Mouse (Mus musculus) MEL (cell line): ENCODE results near the gene Emilin3. TPM values are rescaled to one million over a fixed set of nuclear protein-coding genes. Genes with fewer than 3 reads are reported as not detected.
"Not testable (repeated sequence)": the region's sequence is repeated elsewhere in the genome, so short reads cannot be mapped to it uniquely, and the experiment has no call there.

ENCODE experiments used
- DNase-seq: peaks from one replicate; pipeline ENCODE4 v3.0.0; 2011; ENCODE audit warnings: low read depth, low spot score
- H3K27ac ChIP-seq: 2 replicates; pipeline ENCODE4 v1.5.1; 2012; ENCODE audit warnings: low read depth, mild to moderate bottlenecking, control low read depth, low read length, moderate library complexity; ENCODE audit not compliant: control insufficient read depth
- H3K27me3 ChIP-seq, 2 experiments: fragments of 150-350 bp in 1 of 2; sonication (generic) in 1 of 2; 2 replicates each; pipeline ENCODE4 v1.6.1; 2012; ENCODE audit warnings: low read length in 2 of 2, mild to moderate bottlenecking in 2 of 2, improper control_type of control experiment in 1 of 2, moderate library complexity in 1 of 2; ENCODE audit not compliant: insufficient read depth in 2 of 2, control insufficient read depth in 1 of 2
- H3K36me3 ChIP-seq, 2 experiments: 2 replicates each; pipeline ENCODE4 v1.6.1; 2012 to 2014; ENCODE audit warnings: low read length in 2 of 2, improper control_type of control experiment in 1 of 2, inconsistent platforms in 1 of 2, mild to moderate bottlenecking in 1 of 2; ENCODE audit not compliant: insufficient read depth in 2 of 2, control insufficient read depth in 1 of 2
- H3K4me1 ChIP-seq, 2 experiments: fragments of 150-350 bp in 1 of 2; sonication (generic) in 1 of 2; 2 replicates each; pipeline ENCODE4 v1.6.1; 2012; ENCODE audit warnings: low read length in 2 of 2, improper control_type of control experiment in 1 of 2, mild to moderate bottlenecking in 1 of 2; ENCODE audit not compliant: insufficient read depth in 2 of 2, control insufficient read depth in 1 of 2
- H3K4me3 ChIP-seq, 2 experiments: fragments of 150-350 bp in 1 of 2; sonication (generic) in 1 of 2; 2 replicates each; pipeline ENCODE4 v1.5.1; 2012; ENCODE audit warnings: low read depth in 2 of 2, low read length in 2 of 2, mild to moderate bottlenecking in 2 of 2, moderate library complexity in 2 of 2, control low read depth in 1 of 2, improper control_type of control experiment in 1 of 2; ENCODE audit not compliant: control insufficient read depth in 1 of 2, insufficient read depth in 1 of 2
- H3K79me2 ChIP-seq: 2 replicates; pipeline ENCODE4 v1.6.1; 2012; ENCODE audit warnings: mild to moderate bottlenecking, low read length, moderate library complexity; ENCODE audit not compliant: control insufficient read depth, poor library complexity, insufficient read depth
- H3K9ac ChIP-seq: 2 replicates; pipeline ENCODE4 v1.6.1; 2012; ENCODE audit warnings: low read depth, mild to moderate bottlenecking, control low read depth, low read length, moderate library complexity; ENCODE audit not compliant: control insufficient read depth, poor library complexity, severe bottlenecking
- H3K9me3 ChIP-seq: fragments of 150-350 bp; sonication (generic); replicated peaks from 2 replicates; pipeline ENCODE4 v1.6.1; 2012; ENCODE audit warnings: mild to moderate bottlenecking, low read length, improper control_type of control experiment, moderate library complexity; ENCODE audit not compliant: insufficient read depth
- CHD2 ChIP-seq: IDR thresholded peaks from 2 replicates; pipeline ENCODE4 v1.6.1; 2011; ENCODE audit warnings: low read length, improper control_type of control experiment
- CTCF ChIP-seq, 3 experiments: IDR thresholded peaks in 2 of 3; conservative IDR thresholded peaks in 1 of 3; 2 replicates each; pipeline ENCODE4 v1.5.1; 2011 to 2012; ENCODE audit warnings: low read length in 3 of 3, low read depth in 2 of 3, mild to moderate bottlenecking in 2 of 3, improper control_type of control experiment in 1 of 3, inconsistent platforms in 1 of 3, mixed read lengths in 1 of 3, moderate library complexity in 1 of 3; ENCODE audit not compliant: control insufficient read depth in 1 of 3, insufficient read depth in 1 of 3, poor library complexity in 1 of 3, severe bottlenecking in 1 of 3
- ETS1 ChIP-seq: IDR thresholded peaks from 2 replicates; pipeline ENCODE4 v1.6.1; 2012; ENCODE audit warnings: low read depth, mild to moderate bottlenecking, inconsistent platforms, low read length, improper control_type of control experiment, moderate library complexity
- GATA1 ChIP-seq: IDR thresholded peaks from 2 replicates; pipeline ENCODE4 v1.6.1; 2011; ENCODE audit warnings: low read depth, low read length, improper control_type of control experiment
- MYB ChIP-seq: IDR thresholded peaks from 2 replicates; pipeline ENCODE4 v1.6.1; 2011; ENCODE audit warnings: mild to moderate bottlenecking, low read depth, low read length, improper control_type of control experiment
- NELFE ChIP-seq: IDR thresholded peaks from 2 replicates; pipeline ENCODE4 v1.6.1; 2011; ENCODE audit warnings: low read depth, low read length, improper control_type of control experiment
- RAD21 ChIP-seq: IDR thresholded peaks from 2 replicates; pipeline ENCODE4 v1.6.1; 2011; ENCODE audit warnings: mild to moderate bottlenecking, low read depth, low read length, improper control_type of control experiment
- SMC3 ChIP-seq: IDR thresholded peaks from 2 replicates; pipeline ENCODE4 v1.6.1; 2011; ENCODE audit warnings: low read depth, low read length, improper control_type of control experiment
- TBP ChIP-seq: IDR thresholded peaks from 2 replicates; pipeline ENCODE4 v1.8.0; 2011; ENCODE audit warnings: low read depth, low read length, improper control_type of control experiment
- UBTF ChIP-seq: IDR thresholded peaks from 2 replicates; pipeline ENCODE4 v1.6.1; 2012; ENCODE audit warnings: low read depth, mild to moderate bottlenecking, inconsistent platforms, low read length, improper control_type of control experiment, moderate library complexity, borderline replicate concordance; ENCODE audit not compliant: insufficient read depth
- polyA plus RNA-seq, 2 experiments: library from polyadenylated mRNA; stranded (reverse) in 1 of 2; unstranded in 1 of 2; fragments of >175 nt in 1 of 2; fragments of >200 nt in 1 of 2; gene quantifications; 2 replicates each; pipeline versions ENCODE4 v1.2.1 to v1.2.4; 2012; ENCODE audit warnings: low replicate concordance in 2 of 2, low read depth in 1 of 2; ENCODE audit not compliant: insufficient read length in 2 of 2, insufficient read depth in 1 of 2, missing spikeins in 1 of 2
- total RNA-seq: library from RNA; depleted of rRNA; stranded (reverse); fragments of 300-350 nt; gene quantifications from 2 replicates; pipeline ENCODE4 v1.2.3, GENCODE M21; 2012

Gene Emilin3
- total and polyA plus RNA-seq, 3 experiments = not detected

GRCm38 (mm10) chr2:160958737-160959136, 46.6 kb upstream of the Emilin3 start:
- no peak overlapping the region for H3K27ac ChIP-seq
- H3K79me2 ChIP-seq = no peaks in the 10 kb centered on the region
- peaks cover 13 to 26% of the 10 kb centered on the region in 2 experiments for H3K4me1 ChIP-seq
- DNase-seq = peak; percentile 21
- no peak overlapping the region for H3K4me3 ChIP-seq
- no peaks in the 10 kb centered on the region for H3K9me3 ChIP-seq
- peaks cover 8 to 20% of the 10 kb centered on the region in 2 experiments for H3K36me3 ChIP-seq
- H3K27me3 ChIP-seq = no peaks in the 10 kb centered on the region
- H3K9ac ChIP-seq = no peak overlapping the region
- TF ChIP-seq SMC3 = peak; percentile 39
- TF ChIP-seq UBTF = no peak
- no peak for TF ChIP-seq CHD2
- TF ChIP-seq NELFE = no peak
- TF ChIP-seq MYB = no peak
- peak; percentile 37 for TF ChIP-seq RAD21
- TF ChIP-seq CTCF (IDR thresholded peaks at IDR 0.05 in 2 of 3, conservative IDR thresholded peaks at IDR 0.05 in 1 of 3; ENCODE audit: control insufficient read depth in 1 of 3, insufficient read depth in 1 of 3, low read depth in 2 of 3, low read length in 3 of 3, poor library complexity in 1 of 3, severe bottlenecking in 1 of 3) = peak; percentile 11 to 55 (median 50); a peak in 4 of 6 replicates
- TF ChIP-seq ETS1 = no peak

- not testable (repeated sequence) for H3K9ac ChIP-seq, H3K4me3 ChIP-seq, H3K27ac ChIP-seq, H3K27me3 ChIP-seq, H3K79me2 ChIP-seq, H3K9me3 ChIP-seq
- DNase-seq = peak; percentile 17
- Histone ChIP-seq H3K36me3 (peaks cover 8 to 21% of the 10 kb centered on the region in 2 experiments), H3K4me1 (peaks cover 9 to 23% of the 10 kb centered on the region in 2 experiments)
Measured at GRCm38 (mm10) chr2:160957801-160958200, 45.7 kb upstream of the Emilin3 start.

- H3K9ac ChIP-seq, DNase-seq, H3K27me3 ChIP-seq, H3K79me2 ChIP-seq, H3K4me3 ChIP-seq, H3K9me3 ChIP-seq, H3K27ac ChIP-seq: not testable (repeated sequence)
- peaks cover 8 to 16% of the 10 kb centered on the region in 2 experiments for H3K36me3 ChIP-seq
- peaks cover 5 to 18% of the 10 kb centered on the region in 2 experiments for H3K4me1 ChIP-seq
Measured at GRCm38 (mm10) chr2:160957307-160957706, 45.2 kb upstream of the Emilin3 start.

GRCm38 (mm10) chr2:160955331-160955730, 43.2 kb upstream of the Emilin3 start:
- no peaks in the 10 kb centered on the region for H3K27me3 ChIP-seq
- no peak overlapping the region for H3K4me3 ChIP-seq
- TF ChIP-seq GATA1 = 0 out of 2 replicates have a peak, but pooled peaks have one; percentile 7
- peak; percentile 11 for TF ChIP-seq RAD21
- TF ChIP-seq TBP = no peak
- TF ChIP-seq MYB = no peak
- peak; percentile 23; the same call in 1 of the 2 replicates for TF ChIP-seq SMC3
- TF ChIP-seq CTCF (IDR thresholded peaks at IDR 0.05 in 2 of 3, conservative IDR thresholded peaks at IDR 0.05 in 1 of 3; ENCODE audit: control insufficient read depth in 1 of 3, insufficient read depth in 1 of 3, low read depth in 2 of 3, low read length in 3 of 3, poor library complexity in 1 of 3, severe bottlenecking in 1 of 3) = peak; percentile 20 to 48 (median 36); a peak in 4 of 6 replicates
- TF ChIP-seq, all 39 proteins: peak for 4
- no peak overlapping the region for H3K9ac ChIP-seq
- H3K79me2 ChIP-seq = no peaks in the 10 kb centered on the region
- peak; percentile 30 for DNase-seq
- H3K9me3 ChIP-seq = no peaks in the 10 kb centered on the region
- H3K27ac ChIP-seq = no peak overlapping the region
- H3K4me1 ChIP-seq = peaks cover 4% of the 10 kb centered on the region in 2 experiments; a peak in 3 of 4 replicates
- H3K36me3 ChIP-seq = peaks cover 3 to 8% of the 10 kb centered on the region in 2 experiments; a peak in 3 of 4 replicates
